Mouse (Mus musculus) CH12.LX (cell line): ENCODE results near the gene Zfp282. TPM values are rescaled to one million over a fixed set of nuclear protein-coding genes. Genes with fewer than 3 reads are reported as not detected.

Experiments
- DNase-seq: peaks from one replicate; pipeline ENCODE4 v3.0.0-alpha.2; 2013; ENCODE audit errors: extremely low read depth
- H3K27ac ChIP-seq: 2 replicates; pipeline ENCODE4 v1.5.1; 2012; ENCODE audit warnings: low read depth, mild to moderate bottlenecking, control low read depth, moderate library complexity; ENCODE audit not compliant: insufficient read depth
- H3K27me3 ChIP-seq: replicated peaks from 2 replicates; pipeline ENCODE3; 2012; ENCODE audit warnings: inconsistent platforms
- H3K36me3 ChIP-seq, 2 experiments: replicated peaks in 1 of 2; 2 replicates each; pipeline versions ENCODE3 to v1.6.1; 2012; ENCODE audit warnings: inconsistent platforms in 1 of 2, low read length in 1 of 2, mild to moderate bottlenecking in 1 of 2, mixed read lengths in 1 of 2, moderate library complexity in 1 of 2; ENCODE audit not compliant: control insufficient read depth in 1 of 2, insufficient read depth in 1 of 2
- H3K4me1 ChIP-seq, 2 experiments: 2 replicates each; pipeline ENCODE4 v1.6.1; 2012; ENCODE audit warnings: inconsistent platforms in 1 of 2, moderate library complexity in 1 of 2; ENCODE audit not compliant: insufficient read depth in 2 of 2, control insufficient read depth in 1 of 2
- H3K4me2 ChIP-seq: 2 replicates; pipeline ENCODE4 v1.6.1; 2012; ENCODE audit warnings: low read depth, mild to moderate bottlenecking, control low read depth; ENCODE audit not compliant: poor library complexity, insufficient read depth, severe bottlenecking
- H3K4me3 ChIP-seq, 3 experiments: fragments of 150-350 bp in 1 of 3; sonication (generic) in 1 of 3; replicated peaks in 1 of 3; 2 replicates each; pipeline versions ENCODE3 to v1.5.1; 2011 to 2012; ENCODE audit warnings: low read depth in 2 of 3, low read length in 2 of 3, mild to moderate bottlenecking in 2 of 3, moderate library complexity in 2 of 3, control low read depth in 1 of 3, improper control_type of control experiment in 1 of 3, inconsistent platforms in 1 of 3, mixed read lengths in 1 of 3; ENCODE audit not compliant: poor library complexity in 1 of 3
- H3K79me2 ChIP-seq: replicated peaks from 2 replicates; pipeline ENCODE4 v1.6.1; 2012; ENCODE audit warnings: mild to moderate bottlenecking, moderate library complexity; ENCODE audit not compliant: control insufficient read depth, poor library complexity, insufficient read depth, severe bottlenecking; ENCODE audit errors: extremely low read depth
- H3K9ac ChIP-seq: 2 replicates; pipeline ENCODE4 v1.6.1; 2012; ENCODE audit warnings: low read depth, mild to moderate bottlenecking, control low read depth, moderate library complexity; ENCODE audit not compliant: insufficient read depth
- H3K9me3 ChIP-seq: replicated peaks from 2 replicates; pipeline ENCODE3; 2012; ENCODE audit warnings: low read length, inconsistent platforms, mixed read lengths
- CHD2 ChIP-seq: IDR thresholded peaks from 2 replicates; pipeline ENCODE4 v1.6.1; 2011; ENCODE audit warnings: low read length, improper control_type of control experiment
- CTCF ChIP-seq, 2 experiments: IDR thresholded peaks in 1 of 2; conservative IDR thresholded peaks in 1 of 2; 2 replicates each; pipeline ENCODE4 v1.5.1; 2011 to 2012; ENCODE audit warnings: low read depth in 2 of 2, low read length in 2 of 2, improper control_type of control experiment in 1 of 2, inconsistent platforms in 1 of 2, mild to moderate bottlenecking in 1 of 2, moderate library complexity in 1 of 2
- ELF1 ChIP-seq: IDR thresholded peaks from 2 replicates; pipeline ENCODE4 v1.6.1; 2014; ENCODE audit warnings: low read depth, mild to moderate bottlenecking, inconsistent platforms, low read length, improper control_type of control experiment
- IRF4 ChIP-seq: IDR thresholded peaks from 2 replicates; pipeline ENCODE4 v1.6.1; 2014; ENCODE audit warnings: low read depth, mild to moderate bottlenecking, inconsistent platforms, low read length, improper control_type of control experiment
- JUN ChIP-seq: IDR thresholded peaks from 2 replicates; pipeline ENCODE4 v1.6.1; 2011; ENCODE audit warnings: low read depth, mild to moderate bottlenecking, low read length, improper control_type of control experiment, moderate library complexity; ENCODE audit not compliant: insufficient read depth
- JUND ChIP-seq: conservative IDR thresholded peaks from 2 replicates; pipeline ENCODE4 v1.6.1; 2011; ENCODE audit warnings: low read depth, low read length, improper control_type of control experiment
- KAT2A ChIP-seq: IDR thresholded peaks from 2 replicates; pipeline ENCODE4 v1.6.1; 2012; ENCODE audit warnings: low read length, improper control_type of control experiment, inconsistent platforms; ENCODE audit not compliant: insufficient replicate concordance
- MAX ChIP-seq: IDR thresholded peaks from 2 replicates; pipeline ENCODE4 v1.6.1; 2011; ENCODE audit warnings: low read length, improper control_type of control experiment
- MAZ ChIP-seq: IDR thresholded peaks from 2 replicates; pipeline ENCODE4 v1.6.1; 2012; ENCODE audit warnings: low read depth, mild to moderate bottlenecking, inconsistent platforms, low read length, improper control_type of control experiment, moderate library complexity
- MEF2A ChIP-seq: IDR thresholded peaks from 2 replicates; pipeline ENCODE4 v1.6.1; 2014; ENCODE audit warnings: low read depth, mild to moderate bottlenecking, inconsistent platforms, low read length, improper control_type of control experiment, borderline replicate concordance
- NELFE ChIP-seq: IDR thresholded peaks from 2 replicates; pipeline ENCODE4 v1.6.1; 2011; ENCODE audit warnings: low read depth, low read length, improper control_type of control experiment
- NRF1 ChIP-seq: IDR thresholded peaks from 2 replicates; pipeline ENCODE4 v1.6.1; 2014; ENCODE audit warnings: low read depth, mild to moderate bottlenecking, inconsistent platforms, low read length, improper control_type of control experiment, moderate library complexity
- PAX5 ChIP-seq: IDR thresholded peaks from 2 replicates; pipeline ENCODE4 v1.6.1; 2012; ENCODE audit warnings: low read length, inconsistent platforms, mixed read lengths
- RAD21 ChIP-seq: IDR thresholded peaks from 2 replicates; pipeline ENCODE4 v1.6.1; 2011; ENCODE audit warnings: low read depth, mild to moderate bottlenecking, low read length, improper control_type of control experiment, moderate library complexity
- SIN3A ChIP-seq: IDR thresholded peaks from 2 replicates; pipeline ENCODE4 v1.6.1; 2012; ENCODE audit warnings: low read length, improper control_type of control experiment, inconsistent platforms
- SMC3 ChIP-seq: IDR thresholded peaks from 2 replicates; pipeline ENCODE4 v1.6.1; 2011; ENCODE audit warnings: low read depth, low read length, improper control_type of control experiment
- TBP ChIP-seq: conservative IDR thresholded peaks from 2 replicates; pipeline ENCODE4 v1.6.1; 2011; ENCODE audit warnings: low read depth, low read length, improper control_type of control experiment
- UBTF ChIP-seq: IDR thresholded peaks from 2 replicates; pipeline ENCODE4 v1.6.1; 2012; ENCODE audit warnings: low read depth, mild to moderate bottlenecking, inconsistent platforms, low read length, improper control_type of control experiment, moderate library complexity
- USF1 ChIP-seq: IDR thresholded peaks from 2 replicates; pipeline ENCODE4 v1.6.1; 2014; ENCODE audit warnings: low read depth, mild to moderate bottlenecking, inconsistent platforms, low read length, improper control_type of control experiment
- ZC3H11A ChIP-seq: IDR thresholded peaks from 2 replicates; pipeline ENCODE4 v1.6.1; 2012; ENCODE audit warnings: low read depth, mild to moderate bottlenecking, inconsistent platforms, low read length, improper control_type of control experiment
- ZKSCAN1 ChIP-seq: IDR thresholded peaks from 2 replicates; pipeline ENCODE4 v1.6.1; 2012; ENCODE audit warnings: low read depth, inconsistent platforms, low read length, improper control_type of control experiment, borderline replicate concordance
- ZMIZ1 ChIP-seq: IDR thresholded peaks from 2 replicates; pipeline ENCODE4 v1.6.1; 2012; ENCODE audit warnings: low read depth, mild to moderate bottlenecking, inconsistent platforms, low read length, improper control_type of control experiment
- ZNF384 ChIP-seq: IDR thresholded peaks from 2 replicates; pipeline ENCODE4 v1.6.1; 2012; ENCODE audit warnings: low read depth, low read length, improper control_type of control experiment, inconsistent platforms
- dilution Hi-C: fragments of 300-500 bp; cut with MboI; formaldehyde crosslinking; loops from 2 replicates; pipeline ENCODE4 v1.14.3; 2020; ENCODE audit warnings: low sequenced_read_pairs; ENCODE audit not compliant: extremely low pct_unique_long_range_greater_than_20kb, extremely low pct_ligation_motif_present
- in situ Hi-C: fragments of 300-500 bp; cut with MboI; formaldehyde crosslinking; loops from 3 replicates; pipeline ENCODE4 v1.14.3; 2019; ENCODE audit warnings: low sequenced_read_pairs, low pct_ligation_motif_present, low pct_unique_long_range_greater_than_20kb, mixed read lengths
- polyA plus RNA-seq: library from polyadenylated mRNA; unstranded; fragments of >175 nt; gene quantifications from 2 replicates; pipeline ENCODE4 v1.2.1, GENCODE M21; 2012; ENCODE audit warnings: low read depth; ENCODE audit not compliant: insufficient read length
- total RNA-seq, 2 experiments: library from RNA; depleted of rRNA; stranded (reverse); fragments of 300-350 nt in 1 of 2; fragments of >200 nt in 1 of 2; gene quantifications; 2 replicates each; pipeline ENCODE4 v1.2.3; 2012 to 2014

The Zfp282 gene
- total RNA-seq (2012; rRNA removed): 15.0 and 16.2 TPM in 2 replicates
- total RNA-seq (2014; rRNA removed): 10.9 and 12.0 TPM in 2 replicates
- polyA plus RNA-seq: 14.7 and 15.5 TPM in 2 replicates

GRCm38 (mm10) chr6:47877058-47877457 lies at the start of gene Zfp282:
TSS of gene Zfp282 (plus strand) at chr6:47877204.
- Histone ChIP-seq H3K4me3 (peak within 1 kb of the TSS; percentile 69 to 85 (median 74)), H3K27me3 (no peaks in the 10 kb centered on the region)
- TF ChIP-seq IRF4 (no peak), ZKSCAN1 (peak; percentile 95), ZNF384 (0 out of 2 replicates have a peak, but pooled peaks have one; percentile 42)
- TF ChIP-seq, all 38 proteins: peak for 2
- in situ Hi-C loops (no loop called here), dilution Hi-C loops (no loop called here)
- Histone ChIP-seq H3K36me3 (peaks cover 18 to 24% of the 10 kb centered on the region in 2 experiments), H3K9me3 (no peaks in the 10 kb centered on the region), H3K4me1 (peaks cover 6 to 27% of the 10 kb centered on the region in 2 experiments; a peak in 3 of 4 replicates), H3K79me2 (peaks cover 7% of the 10 kb centered on the region), H3K4me2 (peak within 1 kb of the TSS; percentile 96; the same call in 1 of the 2 replicates), H3K9ac (peak within 1 kb of the TSS; percentile 73), H3K27ac (peak within 1 kb of the TSS; percentile 48)
- no peak for DNase-seq

- Histone ChIP-seq H3K27me3 (peaks cover 4% of the 10 kb centered on the region), H3K27ac (no peak overlapping the region), H3K9me3 (no peaks in the 10 kb centered on the region), H3K4me1 (peaks cover 2 to 12% of the 10 kb centered on the region in 2 experiments), H3K36me3 (no peaks in the 10 kb centered on the region), H3K9ac (no peak overlapping the region), H3K4me3 (no peak overlapping the region), H3K79me2 (no peaks in the 10 kb centered on the region), H3K4me2 (no peak overlapping the region)
- in situ Hi-C loops: loop anchor here (5.0 kb wide), 1 partner anchor 35 kb away; no protein-coding TSS in a partner anchor
- TF ChIP-seq CHD2: no peak
- TF ChIP-seq RAD21: peak; percentile 31
- TF ChIP-seq CTCF (conservative IDR thresholded peaks at IDR 0.05 in 1 of 2, IDR thresholded peaks at IDR 0.05 in 1 of 2; ENCODE audit: low read depth in 2 of 2, low read length in 2 of 2): peak in 1 of 2 experiments; percentile 31; a peak in 2 of 4 replicates
- no peak for DNase-seq
- dilution Hi-C loops: no loop called here
Observed at GRCm38 (mm10) chr6:47827462-47827861, 49.5 kb upstream of the Zfp282 start.

- no peaks in the 10 kb centered on the region for H3K79me2 ChIP-seq
- H3K9ac ChIP-seq: no peak overlapping the region
- no peak overlapping the region for H3K4me2 ChIP-seq
- H3K27me3 ChIP-seq: peaks cover 4% of the 10 kb centered on the region
- in situ Hi-C loops: loop anchor here (5.0 kb wide), 1 partner anchor 37 kb away; no protein-coding TSS in a partner anchor
- H3K27ac ChIP-seq: no peak overlapping the region
- DNase-seq: no peak
- dilution Hi-C loops: no loop called here
- H3K4me3 ChIP-seq: no peak overlapping the region
- H3K4me1 ChIP-seq: peaks cover 2 to 12% of the 10 kb centered on the region in 2 experiments
- no peaks in the 10 kb centered on the region for H3K36me3 ChIP-seq
- no peaks in the 10 kb centered on the region for H3K9me3 ChIP-seq
- TF ChIP-seq SIN3A (no peak), MAZ (no peak), ELF1 (no peak), USF1 (no peak), NRF1 (no peak), CTCF (conservative IDR thresholded peaks at IDR 0.05 in 1 of 2, IDR thresholded peaks at IDR 0.05 in 1 of 2; ENCODE audit: low read depth in 2 of 2, low read length in 2 of 2) (peak; percentile 43 to 91; a peak in 3 of 4 replicates), RAD21 (peak; percentile 94), KAT2A (no peak), PAX5 (no peak), ZMIZ1 (no peak), JUN (no peak), ZKSCAN1 (no peak), JUND (no peak), CHD2 (no peak), ZC3H11A (no peak; the same call in 1 of the 2 replicates), SMC3 (peak; percentile 65), TBP (no peak), MAX (no peak), UBTF (no peak), MEF2A (no peak), NELFE (no peak)
Observed at GRCm38 (mm10) chr6:47828950-47829349, 48.1 kb upstream of the Zfp282 start.
